Mouse (Mus musculus): ENCODE data around the gene Slc25a53.
"Not testable (repeated sequence)": the region's sequence is repeated elsewhere in the genome, so short reads cannot be mapped to it uniquely, and the experiment has no call there.

Gene Slc25a53

DNA sequence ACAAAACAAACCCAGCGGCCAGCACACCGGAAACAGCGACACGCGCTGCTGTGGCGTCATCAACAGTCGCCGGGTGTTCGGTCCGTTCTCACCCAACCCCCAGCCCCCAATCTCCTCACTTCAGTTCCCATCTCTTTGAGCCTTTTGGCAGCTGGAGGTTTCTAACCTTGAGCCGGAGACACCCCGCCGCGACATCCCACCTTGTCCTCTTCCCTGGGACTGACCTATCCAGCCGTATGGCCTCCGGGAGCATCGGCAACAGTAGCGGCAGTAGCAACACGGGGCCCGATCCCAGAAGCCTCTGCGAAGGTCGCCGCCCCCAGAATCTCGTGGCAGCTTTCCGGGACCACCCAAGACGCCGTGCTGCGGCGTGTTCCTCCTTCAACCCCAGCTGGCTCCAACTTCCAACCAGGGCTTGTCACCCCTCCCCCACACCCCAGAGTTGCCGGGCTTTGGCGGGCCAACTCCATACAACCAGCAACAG lies at the start of gene Slc25a53:
Slc25a53 (minus strand) TSS at position 303 of the 484 bp plus-strand sequence.
- peak; percentile 35 for DNase-seq (ENCODE audit: low spot score)

DNA sequence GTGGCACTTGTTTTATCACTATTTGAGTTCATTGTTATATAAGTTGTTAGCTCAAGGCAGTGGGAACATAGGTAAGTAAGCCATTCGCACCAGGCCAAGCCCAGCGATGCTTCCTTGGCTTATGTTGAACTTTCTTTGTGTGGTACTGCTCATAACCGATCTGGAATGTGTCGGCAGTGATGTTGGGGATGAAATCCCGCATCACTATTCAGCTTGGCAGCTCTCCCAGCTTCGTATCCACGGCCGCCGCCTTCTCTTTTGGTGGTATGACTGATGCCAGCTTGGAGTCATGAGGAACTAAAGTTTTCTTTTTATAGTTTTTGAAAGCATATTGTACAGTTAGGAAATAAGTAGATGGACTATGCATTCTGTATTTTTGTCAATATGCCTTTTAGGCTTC lies 25.1 kb upstream of the Slc25a53 start:
- DNase-seq (ENCODE audit: low spot score), result no peak

DNA sequence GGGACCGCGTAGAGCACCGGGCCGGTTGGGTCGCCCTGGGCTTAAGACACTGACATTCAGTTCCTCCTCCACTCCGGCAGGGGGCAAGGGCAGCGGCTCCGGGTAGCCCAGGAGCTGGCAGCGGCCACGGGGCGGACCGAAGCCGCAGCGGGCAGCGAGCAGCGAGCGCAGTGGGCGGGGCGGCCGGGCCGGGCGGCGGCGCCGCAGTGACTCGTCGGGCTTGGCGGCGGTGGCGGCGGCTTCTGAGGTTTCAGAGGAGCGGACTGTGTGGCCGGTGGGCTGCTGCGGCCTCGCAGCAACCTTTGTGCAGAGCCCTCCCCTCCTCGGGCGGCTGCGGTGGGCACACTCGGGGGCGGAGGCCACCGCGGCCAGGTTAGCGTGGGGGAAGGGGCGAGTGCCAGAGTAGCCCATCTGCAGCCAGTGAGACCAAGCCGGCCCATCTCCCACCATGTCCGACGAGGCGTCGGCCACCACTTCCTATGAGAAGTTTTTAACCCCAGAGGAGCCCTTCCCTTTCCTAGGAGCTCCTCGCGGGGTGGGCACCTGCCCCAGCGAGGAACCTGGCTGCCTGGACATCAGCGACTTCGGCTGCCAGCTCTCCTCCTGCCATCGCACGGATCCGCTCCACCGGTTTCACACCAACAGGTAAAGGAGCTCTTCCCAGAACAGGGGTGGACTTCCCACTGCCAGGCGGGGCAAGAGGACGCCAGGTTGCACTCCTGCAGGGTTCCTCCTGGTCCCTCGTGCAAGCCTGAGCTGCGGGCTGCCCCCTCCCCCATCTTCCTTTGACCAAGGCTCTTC lies 11.5 kb upstream of the Slc25a53 start, which contains the start of gene Fam199x:
Fam199x (plus strand) TSS at position 170 of the 801 bp plus-strand sequence.
- no peak for DNase-seq (ENCODE audit: low spot score)

DNA sequence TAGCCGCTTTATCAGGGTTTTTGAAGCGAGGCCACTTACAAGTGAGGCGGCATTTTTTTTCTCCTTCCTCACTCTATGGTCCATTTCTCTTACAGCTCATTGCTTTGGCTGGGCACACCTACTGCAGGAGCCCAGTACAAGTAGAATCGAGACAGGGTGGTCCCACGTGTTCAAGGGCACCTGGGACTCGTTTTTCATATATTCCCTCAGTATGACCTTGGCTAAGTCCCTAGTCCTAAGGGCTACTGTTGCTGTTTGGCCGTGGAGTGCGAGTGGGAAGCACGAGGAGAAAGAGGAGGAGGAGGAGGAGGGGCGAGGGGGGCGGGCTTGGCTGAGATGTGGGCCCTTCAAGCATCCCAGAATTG lies 10.9 kb upstream of the Slc25a53 start:
- no peak for DNase-seq (ENCODE audit: low spot score)

DNA sequence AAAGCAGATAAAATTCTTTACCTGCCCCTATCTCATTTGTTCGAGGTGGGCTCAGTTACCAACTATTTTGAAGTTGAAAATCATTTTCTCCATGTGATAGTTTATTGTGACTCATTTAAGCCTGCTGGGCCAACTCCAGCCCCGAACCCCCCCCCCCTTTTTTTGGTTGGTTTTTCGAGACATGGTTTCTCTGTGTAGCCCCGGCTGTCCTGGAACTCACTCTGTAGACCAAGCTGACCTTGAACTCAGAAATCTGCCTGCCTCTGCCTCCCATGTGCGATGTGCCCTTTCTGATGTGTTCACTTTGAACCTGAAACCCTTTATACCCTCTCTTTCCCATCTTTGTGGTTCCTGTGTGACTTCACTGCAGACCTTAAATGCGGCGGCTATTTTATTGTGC lies 400 bp upstream of the Slc25a53 start:
- no peak for DNase-seq (ENCODE audit: low spot score)

DNA sequence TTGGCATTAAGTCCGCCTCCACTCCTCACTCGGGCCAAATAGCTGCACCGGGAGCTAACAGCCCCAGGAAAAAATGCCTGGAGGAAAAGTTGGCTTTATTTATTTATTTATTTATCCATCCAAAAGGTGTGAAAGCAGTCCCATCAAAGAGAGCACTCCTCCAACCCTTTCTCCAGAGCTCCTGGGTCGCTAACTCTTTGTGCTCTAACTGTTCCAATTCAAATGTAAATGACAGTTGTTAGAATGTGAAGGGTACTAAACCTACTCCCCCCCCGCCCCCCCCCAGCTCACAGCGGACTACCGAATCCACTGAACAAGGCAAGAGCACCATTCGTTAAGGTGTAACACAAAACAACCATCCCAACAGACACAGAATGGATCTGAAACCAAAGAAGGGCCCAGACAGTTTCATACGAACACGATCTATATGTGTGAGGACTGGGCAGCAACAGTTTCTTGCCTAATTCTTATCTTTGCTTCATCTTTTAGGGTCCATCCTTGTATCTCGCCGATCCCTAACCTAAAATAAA lies 567 bp downstream of the Slc25a53 start:
- no peak for DNase-seq (ENCODE audit: low spot score)

DNA sequence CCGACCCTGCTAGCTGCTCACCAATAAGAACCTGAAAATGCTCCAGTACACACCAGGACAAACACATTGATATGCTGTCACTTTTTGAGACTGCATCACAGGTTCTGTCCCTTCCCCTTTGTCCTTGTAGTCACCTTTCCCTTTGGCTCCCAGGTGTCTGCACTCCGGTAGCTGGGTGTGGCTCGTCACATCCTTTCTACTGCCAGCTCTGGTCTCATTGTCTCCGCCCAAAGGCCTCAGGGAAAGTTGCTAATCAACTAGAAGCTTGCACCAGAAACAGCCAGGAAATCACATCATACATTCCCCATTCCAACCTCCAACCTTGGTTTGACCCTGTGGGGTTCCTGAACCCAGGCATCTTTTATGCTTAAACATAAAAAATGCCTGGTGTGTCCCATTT lies 3.8 kb downstream of the Slc25a53 start:
- DNase-seq (ENCODE audit: low spot score), result no peak

DNA sequence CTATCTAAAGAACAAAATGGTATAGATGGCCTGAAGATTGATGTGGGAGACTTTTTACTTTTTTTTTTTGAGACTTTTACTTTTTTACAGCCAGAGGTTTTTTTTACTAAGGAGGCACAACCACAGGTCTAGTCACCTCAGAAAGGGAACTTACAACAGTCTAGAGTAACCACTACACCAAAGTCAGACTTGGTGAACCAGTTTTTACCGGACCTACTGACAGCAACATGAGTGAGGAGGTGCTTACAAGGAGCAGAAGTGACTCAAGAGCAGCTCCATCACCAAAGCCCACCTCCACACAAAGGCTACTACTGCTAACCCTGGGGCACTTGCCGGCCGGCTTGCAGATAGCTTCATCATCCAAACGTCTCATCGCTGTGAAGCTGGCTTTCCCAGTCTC lies 6.4 kb downstream of the Slc25a53 start:
- DNase-seq (ENCODE audit: low spot score), result no peak

DNA sequence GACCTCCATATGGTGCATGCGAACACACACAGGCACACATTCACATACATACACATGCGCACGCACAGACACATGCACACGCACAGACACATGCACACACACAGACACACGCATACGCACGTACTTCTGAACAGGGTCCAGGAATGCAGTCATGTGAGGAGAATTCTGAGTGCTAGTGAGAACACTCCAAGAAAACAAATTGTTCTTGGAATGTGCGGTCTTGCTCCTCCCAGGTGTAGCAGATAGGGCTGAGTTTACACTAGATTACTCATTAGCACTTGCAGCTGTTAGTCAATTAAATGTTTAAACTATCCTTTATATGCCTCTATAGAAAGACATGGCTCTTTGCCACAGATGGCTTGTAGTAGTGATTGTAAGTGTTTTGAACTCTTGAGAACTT lies 7.2 kb downstream of the Slc25a53 start:
- DNase-seq (ENCODE audit: low spot score), result no peak

DNA sequence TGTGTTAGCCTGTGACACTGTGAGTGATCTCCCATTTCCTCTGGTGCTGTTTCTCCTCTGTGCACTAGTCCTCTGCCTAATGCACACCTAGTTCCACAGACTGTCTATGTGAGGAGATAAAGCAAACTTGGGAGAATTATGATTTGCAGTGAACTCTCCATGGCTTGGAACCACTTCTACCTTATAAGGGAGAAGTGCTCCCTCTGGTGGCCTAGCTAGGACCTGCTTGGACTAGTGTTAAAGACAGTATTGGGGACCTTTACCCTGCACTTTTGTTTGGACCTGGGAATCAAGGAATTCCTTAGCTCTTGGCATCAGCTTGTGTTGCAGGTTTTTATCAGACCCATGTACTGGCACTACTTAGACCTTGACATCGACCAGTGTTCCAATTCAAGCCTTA lies 18.8 kb downstream of the Slc25a53 start:
- DNase-seq (ENCODE audit: low spot score), result peak; percentile 61

DNA sequence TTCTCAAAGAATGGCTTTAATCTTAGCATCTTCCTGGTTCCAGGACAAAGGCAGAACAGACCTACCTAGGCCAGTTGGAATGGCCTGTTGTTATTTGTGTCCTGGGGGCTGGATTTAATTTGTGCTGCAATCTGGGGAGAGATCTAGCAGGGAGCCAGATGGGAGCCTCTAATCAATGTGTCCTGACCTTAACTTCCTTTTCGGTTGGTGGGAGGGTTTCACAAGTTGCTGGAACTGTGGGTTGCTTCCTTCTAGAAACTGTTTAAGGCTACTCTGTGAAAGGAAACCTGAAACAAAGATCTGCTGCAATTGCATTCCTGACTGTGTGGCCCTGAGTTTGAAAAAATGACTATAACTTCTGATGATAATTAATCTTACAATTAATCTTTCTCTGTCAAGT lies 20.4 kb downstream of the Slc25a53 start:
- no peak for DNase-seq (ENCODE audit: low spot score)

DNA sequence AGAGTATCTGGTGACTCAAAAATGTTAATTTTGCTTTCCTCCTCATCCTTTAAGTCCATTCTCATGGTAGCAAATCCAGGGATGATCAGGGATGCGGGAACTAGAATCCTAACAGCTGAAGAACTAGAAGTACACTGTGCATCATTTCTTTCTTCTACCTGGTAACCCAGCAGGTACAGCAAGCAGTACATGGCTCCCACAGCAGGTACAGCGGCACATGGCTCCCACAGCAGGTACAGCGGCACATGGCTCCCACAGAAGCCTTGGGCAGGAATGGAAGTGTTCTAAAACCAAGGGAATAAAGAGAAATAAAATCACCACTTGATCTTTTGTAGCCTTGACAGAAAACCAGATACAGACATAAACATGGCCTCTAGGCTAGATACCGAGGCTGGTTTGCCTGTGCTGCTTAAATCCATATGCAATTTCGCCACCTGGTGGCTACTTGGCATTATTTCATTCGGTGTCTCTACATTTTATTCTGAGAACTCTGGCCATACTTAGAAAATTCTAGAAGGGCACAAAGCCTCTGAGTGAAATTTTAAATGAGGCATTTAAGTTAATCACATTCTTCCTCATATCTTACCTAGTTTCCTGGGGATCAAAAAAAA lies 22.9 kb downstream of the Slc25a53 start:
- peak; percentile 35 for DNase-seq (ENCODE audit: low spot score)

DNA sequence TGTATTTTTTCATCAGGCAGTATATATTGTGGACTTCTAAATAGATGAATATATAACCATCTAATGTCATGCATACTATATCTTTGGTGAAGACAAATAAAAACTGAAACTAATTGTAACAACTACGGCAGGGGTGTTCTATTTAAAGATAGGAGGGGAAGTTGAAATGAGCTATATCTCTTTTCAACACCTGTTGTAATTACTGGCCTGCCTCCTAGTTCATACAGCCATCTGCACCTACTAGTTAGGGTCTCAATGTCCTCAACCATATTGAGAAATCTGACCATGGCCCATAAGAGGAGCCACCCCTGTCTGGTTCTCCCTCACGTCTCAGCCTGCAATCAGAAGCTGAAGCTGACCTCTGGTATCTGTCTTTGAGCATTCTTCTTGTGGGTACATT lies 41.8 kb downstream of the Slc25a53 start:
- DNase-seq (ENCODE audit: low spot score), result no peak

DNA sequence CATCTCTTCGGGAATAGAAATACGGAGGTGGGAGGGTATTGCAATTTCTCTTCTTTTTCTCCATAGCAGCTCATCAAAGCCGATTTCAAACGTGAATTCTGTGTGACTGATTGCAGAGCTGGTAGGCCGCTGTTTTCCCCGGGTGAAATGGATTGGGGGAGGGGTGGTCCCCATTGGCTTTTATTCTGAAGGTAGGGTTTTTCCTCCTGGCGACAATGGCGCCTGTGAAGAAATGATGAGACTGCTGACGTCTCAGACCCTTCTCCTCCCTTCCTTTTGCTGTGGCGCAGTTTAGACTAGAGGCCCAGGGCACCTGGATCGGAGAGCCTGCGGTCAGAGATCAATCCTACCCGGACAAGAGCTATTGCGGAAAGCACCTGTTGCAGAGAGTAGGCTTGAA lies 44.5 kb downstream of the Slc25a53 start:
- no peak for DNase-seq (ENCODE audit: low spot score)

DNA sequence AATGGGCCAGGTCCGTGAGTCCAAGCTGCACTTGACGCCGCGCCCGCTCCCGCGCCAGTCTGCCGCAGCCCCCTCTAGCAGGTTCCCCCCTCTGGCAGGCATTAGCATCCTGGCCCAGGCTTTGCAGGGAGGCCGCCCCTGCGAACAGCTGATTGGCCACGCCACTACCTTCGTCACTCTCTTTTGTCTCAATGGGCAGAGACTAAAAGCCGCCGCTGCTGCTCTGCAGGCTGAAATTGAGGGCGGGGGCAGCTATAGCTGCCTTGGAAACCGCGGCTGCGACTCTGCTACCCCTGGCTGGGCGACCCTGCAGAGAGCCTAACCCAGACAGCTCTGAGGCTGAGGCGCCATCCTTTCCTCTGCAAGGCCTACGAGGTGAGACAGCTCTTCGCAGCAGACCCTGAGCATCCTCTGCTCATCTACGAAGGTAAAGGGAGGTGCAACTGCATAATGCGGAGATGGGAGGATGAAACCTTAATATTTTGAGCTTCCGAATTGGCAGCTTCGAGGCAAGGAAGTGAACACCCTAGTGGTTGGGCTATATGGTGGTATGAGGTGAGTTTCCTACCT lies 45.0 kb downstream of the Slc25a53 start, which contains the start of gene Zcchc18:
Zcchc18 (plus strand) TSS at position 178 of the 570 bp plus-strand sequence.
- DNase-seq (ENCODE audit: low spot score), result peak; percentile 56

DNA sequence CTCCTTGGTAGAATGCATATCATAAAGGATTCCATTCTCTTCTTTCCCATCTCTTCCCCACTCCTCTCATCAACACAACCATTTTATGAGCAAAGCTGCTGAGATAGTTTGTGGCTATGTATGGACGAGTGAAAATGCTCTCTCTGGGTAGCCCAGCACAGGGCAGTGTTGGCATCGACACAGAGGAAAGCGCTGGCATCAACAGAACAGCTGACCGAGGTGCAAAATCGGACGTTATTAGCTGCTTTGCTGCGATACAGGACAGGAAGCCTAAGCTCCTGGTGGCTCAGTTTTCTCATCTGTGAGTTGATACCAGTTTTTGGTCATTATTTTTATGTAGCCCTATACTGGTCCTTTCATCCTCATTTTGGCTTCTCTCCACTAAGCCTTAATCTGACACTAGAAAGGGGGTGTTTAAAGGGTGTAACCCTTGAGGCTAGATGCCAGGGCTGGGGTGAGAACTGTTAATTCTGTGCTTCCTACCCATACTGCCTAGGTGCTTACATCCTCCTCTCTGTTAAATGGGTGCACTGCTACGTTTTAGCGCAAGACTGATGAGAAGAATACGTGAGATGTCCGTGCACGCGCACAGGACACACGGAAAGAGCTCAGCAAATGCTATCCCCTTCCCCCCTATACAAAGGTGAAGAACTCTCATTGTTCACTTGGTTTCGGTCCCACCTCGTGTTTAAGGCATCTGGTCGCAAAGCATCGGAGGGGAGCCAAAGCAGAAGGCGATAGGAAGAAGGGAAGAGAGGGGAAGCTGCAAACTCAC lies 45.7 kb downstream of the Slc25a53 start:
- no peak for DNase-seq (ENCODE audit: low spot score)

DNA sequence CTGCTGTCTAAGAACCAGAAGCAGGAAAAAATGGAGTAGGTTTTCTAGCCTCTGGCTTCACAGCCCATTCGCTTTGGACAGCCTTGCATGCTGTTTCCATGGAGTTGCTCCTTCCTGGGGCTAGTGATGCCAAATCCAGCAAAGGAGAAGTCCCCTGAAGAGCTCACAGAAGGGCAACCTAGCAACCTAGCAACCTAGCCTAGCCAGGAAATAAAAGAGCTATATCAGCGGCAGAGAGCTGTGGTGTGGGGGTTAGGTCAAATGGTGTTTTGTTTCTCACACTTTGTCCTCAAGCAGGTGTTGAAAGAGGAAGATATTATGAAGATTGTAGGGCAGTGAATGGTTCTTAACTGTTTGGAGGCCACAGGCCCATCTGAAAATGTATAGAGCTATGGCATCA lies 46.8 kb downstream of the Slc25a53 start:
- no peak for DNase-seq (ENCODE audit: low spot score)

DNA sequence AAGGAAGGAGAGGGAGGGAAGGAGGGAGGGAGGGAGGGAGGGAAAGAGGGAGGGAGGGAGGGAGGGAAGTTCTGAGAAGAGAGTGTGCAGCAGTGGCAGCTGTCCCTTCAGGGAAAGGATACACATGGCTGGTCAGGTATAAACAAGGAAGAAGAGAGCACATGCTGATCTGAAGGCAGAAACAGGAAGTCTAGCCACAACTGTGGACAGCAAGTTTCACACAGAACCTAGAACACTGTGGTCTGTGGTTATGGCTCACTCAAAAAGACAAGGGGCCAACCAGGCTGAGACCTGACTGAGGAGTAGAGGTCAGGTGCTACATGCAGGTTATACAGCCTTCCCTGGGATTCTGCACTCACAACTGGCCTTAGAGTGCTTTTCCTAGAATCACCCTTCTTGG lies 52.1 kb downstream of the Slc25a53 start:
- DNase-seq (ENCODE audit: low spot score), result no peak

DNA sequence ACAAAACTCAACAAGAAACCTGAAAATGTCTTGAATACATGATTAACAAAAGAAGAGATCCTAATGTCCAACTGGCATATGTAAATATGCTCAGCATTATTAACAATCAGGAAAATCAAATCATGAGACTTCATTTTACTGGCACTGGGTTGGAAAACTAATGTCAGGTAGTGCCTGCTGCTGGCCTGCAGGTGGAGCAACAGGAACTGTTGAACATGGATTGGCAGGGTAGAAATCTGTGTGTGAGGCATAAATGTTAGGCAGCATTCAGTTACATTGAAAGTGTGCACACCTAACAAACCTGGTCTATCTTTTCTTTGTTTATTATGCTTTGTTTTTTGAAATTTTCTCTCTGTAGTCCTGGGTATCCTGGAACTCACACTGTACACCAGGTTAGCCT lies 59.5 kb downstream of the Slc25a53 start:
- no peak for DNase-seq (ENCODE audit: low spot score)

DNA sequence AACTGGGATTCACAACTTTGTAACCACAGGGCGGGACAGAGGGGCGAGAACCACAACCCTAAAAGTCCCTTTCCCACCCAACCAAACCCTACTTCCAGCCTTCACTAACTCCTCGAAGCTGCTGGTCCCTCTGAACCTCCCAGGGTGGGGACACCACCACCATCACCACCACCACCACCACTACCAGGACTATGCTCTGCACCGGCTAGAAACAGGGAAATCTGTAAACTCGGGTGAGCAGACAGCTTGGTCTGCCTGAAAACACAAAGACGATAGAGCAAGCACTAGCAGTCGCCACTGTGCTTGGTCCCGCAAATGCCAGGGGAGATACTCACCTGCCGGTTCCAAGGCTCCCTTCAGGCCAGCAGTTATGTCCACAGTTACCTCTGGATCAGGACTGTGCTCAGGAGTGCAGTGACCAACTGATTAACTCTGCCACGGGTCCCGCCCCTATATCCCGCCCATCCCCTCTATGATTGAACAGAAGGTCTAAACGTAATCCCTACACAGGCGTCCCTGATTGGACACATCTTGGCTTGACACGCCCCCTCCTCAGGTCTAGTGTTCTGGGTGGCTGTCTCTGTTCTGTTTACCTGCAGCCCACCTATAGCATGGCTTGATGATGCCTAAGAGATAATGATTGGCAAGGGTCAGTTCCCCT lies 61.5 kb downstream of the Slc25a53 start, which contains the start of the genes Tmsb15l and Tmsb15b1:
Tmsb15l (minus strand) TSS at position 446 of the 661 bp plus-strand sequence.
Tmsb15b1 (minus strand) TSS at position 451 of the 661 bp plus-strand sequence.
- DNase-seq (ENCODE audit: low spot score), result no peak

DNA sequence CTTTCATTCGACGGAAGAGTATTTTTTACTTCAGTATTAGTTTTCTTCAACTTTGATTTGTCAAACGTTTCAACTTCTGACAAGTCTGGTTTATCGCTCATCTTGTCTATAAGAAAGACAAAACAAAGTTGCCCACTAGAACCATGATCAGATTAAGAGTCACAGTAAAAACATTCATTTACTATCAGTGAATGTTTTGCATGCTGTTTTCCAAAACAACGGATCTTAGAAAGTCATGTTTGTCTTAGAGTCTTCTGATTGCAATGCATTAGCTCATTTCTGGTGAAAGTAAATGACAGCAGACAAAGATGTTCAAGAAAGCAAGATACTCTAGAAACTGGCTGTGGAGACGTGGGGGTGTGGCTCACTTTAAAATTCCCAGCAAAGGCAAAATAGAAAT lies 62.7 kb downstream of the Slc25a53 start, which contains the start of gene Tmsb15b2:
Tmsb15b2 (minus strand) TSS at position 101 of the 400 bp plus-strand sequence.
- DNase-seq (ENCODE audit: low spot score), result not testable (repeated sequence)
